Mouse (Mus musculus) neural tube, embryonic 14.5 days (tissue): Measurements from ENCODE around the gene Hist1h2bb. TPM values are rescaled to one million over a fixed set of nuclear protein-coding genes. Genes with fewer than 3 reads are reported as not detected.
A peak's percentile ranks its signal among the peaks of the same experiment; 100 is the strongest.
"Not testable (repeated sequence)": the region's sequence is repeated elsewhere in the genome, so short reads cannot be mapped to it uniquely, and the experiment has no call there.

Experiments used
- ATAC-seq: fragments of 200-750 bp; cut with Nextera tagmentation; 2 replicates; pipeline ENCODE4 v1.8.0; 2017; ENCODE audit warnings: low read depth, mild to moderate bottlenecking, moderate TSS enrichment, moderate library complexity
- H3K27ac ChIP-seq: fragments of 300-500 bp; sonication (generic); 2 replicates; pipeline ENCODE4 v1.5.1; 2014; ENCODE audit warnings: low read depth, mild to moderate bottlenecking, control low read depth, low read length, moderate library complexity, mixed read lengths
- H3K27me3 ChIP-seq: fragments of 300-500 bp; sonication (generic); 2 replicates; pipeline ENCODE4 v1.6.1; 2014; ENCODE audit warnings: low read length; ENCODE audit not compliant: control insufficient read depth, insufficient read depth
- H3K36me3 ChIP-seq: fragments of 300-500 bp; sonication (generic); 2 replicates; pipeline ENCODE4 v1.6.1; 2014; ENCODE audit warnings: low read length, mixed read lengths; ENCODE audit not compliant: control insufficient read depth, insufficient read depth
- H3K4me1 ChIP-seq: fragments of 300-500 bp; sonication (generic); 2 replicates; pipeline ENCODE4 v1.6.1; 2014; ENCODE audit warnings: low read length; ENCODE audit not compliant: control insufficient read depth, insufficient read depth
- H3K4me2 ChIP-seq: fragments of 300-500 bp; sonication (generic); 2 replicates; pipeline ENCODE4 v1.6.1; 2014; ENCODE audit warnings: mild to moderate bottlenecking, low read depth, low read length, control low read depth
- H3K4me3 ChIP-seq: fragments of 300-500 bp; sonication (generic); 2 replicates; pipeline ENCODE4 v1.5.1; 2014; ENCODE audit warnings: low read depth, low read length, control low read depth, mixed read lengths
- H3K9ac ChIP-seq: fragments of 300-500 bp; sonication (generic); replicated peaks from 2 replicates; pipeline ENCODE4 v1.6.1; 2014; ENCODE audit warnings: low read depth, mild to moderate bottlenecking, control low read depth, low read length, mixed read lengths
- H3K9me3 ChIP-seq: fragments of 300-500 bp; sonication (generic); 2 replicates; pipeline ENCODE4 v1.6.1; 2016; ENCODE audit warnings: low read length; ENCODE audit not compliant: control insufficient read depth
- WGBS: fragments of 180-500 bp; shearing (Covaris S2); extraction: QIAGEN DNeasy Blood & Tissue Kit; methylation state at CpG from one replicate; pipeline ENCODE4 v1.1.7; 2014; 5-methylcytosine and 5-hydroxymethylcytosine counted together
- polyA plus RNA-seq: library from polyadenylated mRNA; unstranded; fragments of >200 nt; fragmentation: Nextera tagmentation; extraction: Ambion mirVana; gene quantifications from 2 replicates; pipeline ENCODE4 v1.2.1, GENCODE M21; 2014

The Hist1h2bb gene
- polyA plus RNA-seq, 1 experiment from 2014 or later, result not detected

DNA sequence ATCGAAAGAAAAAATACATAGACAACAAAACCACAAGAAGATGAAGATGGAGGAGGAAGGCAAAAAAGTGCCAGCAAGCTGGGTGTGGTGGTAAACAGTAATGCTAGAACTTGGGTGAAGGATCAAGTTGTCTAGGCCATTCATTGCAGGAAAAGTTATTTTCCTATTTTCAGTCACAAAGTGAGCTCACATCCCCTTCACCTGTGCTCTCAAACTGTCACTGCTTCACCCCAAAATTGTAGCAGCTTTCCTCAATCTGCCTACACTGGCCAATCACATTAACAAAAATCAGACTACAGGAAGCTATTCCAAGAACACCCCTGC is 13.3 kb downstream of the Hist1h2bb start:
- no peak overlapping the region for H3K27ac ChIP-seq
- no peak overlapping the region for H3K4me3 ChIP-seq

DNA sequence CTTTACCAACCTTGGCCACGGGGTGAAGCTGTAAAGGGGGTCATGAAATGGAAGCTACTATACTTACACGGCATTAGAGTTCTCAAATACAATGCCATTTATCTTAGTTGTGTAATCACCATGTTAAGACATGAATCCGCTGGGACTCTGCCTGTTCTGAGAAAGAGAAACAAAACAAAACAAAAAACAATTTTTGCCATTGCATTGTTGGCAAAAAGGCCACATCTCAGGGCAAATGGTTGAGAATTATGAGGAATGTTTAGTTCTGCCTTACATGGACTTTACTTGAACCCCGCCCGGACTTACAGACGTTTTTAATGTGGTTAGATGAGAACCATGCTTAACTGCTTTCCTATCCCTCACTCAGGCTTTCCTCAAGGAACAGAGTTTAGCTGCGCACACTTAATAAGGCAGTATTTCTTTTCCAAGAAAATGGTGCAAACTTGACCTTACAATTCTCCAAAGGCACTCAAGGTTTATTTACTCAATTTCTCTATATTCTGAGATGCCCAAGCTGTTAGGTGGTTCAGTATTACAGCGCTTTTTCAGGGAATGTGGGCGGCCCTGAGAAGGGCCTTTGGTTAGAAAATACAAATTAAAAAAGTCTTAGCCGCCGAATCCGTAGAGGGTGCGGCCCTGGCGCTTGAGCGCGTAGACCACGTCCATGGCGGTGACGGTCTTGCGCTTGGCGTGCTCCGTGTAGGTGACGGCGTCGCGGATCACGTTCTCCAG is 13.9 kb downstream of the Hist1h2bb start:
- H3K4me3 ChIP-seq, result peak overlapping the region; percentile 38
- no peaks in the 10 kb centered on the region for H3K9me3 ChIP-seq
- no peaks in the 10 kb centered on the region for H3K27me3 ChIP-seq
- H3K9ac ChIP-seq, result peak overlapping the region; percentile 50
- peak; percentile 12; the same call in 1 of the 2 replicates for ATAC-seq
- no peaks in the 10 kb centered on the region for H3K36me3 ChIP-seq
- H3K4me2 ChIP-seq, result peak overlapping the region; percentile 59
- H3K4me1 ChIP-seq, result peaks cover 7% of the 10 kb centered on the region
- 2% methylated on average over 16 of the region's 27 CpGs for WGBS
- H3K27ac ChIP-seq, result peak overlapping the region; percentile 79

More for the DNA sequence above, 13.3 kb downstream of the Hist1h2bb start:
- no peak for ATAC-seq
- WGBS, result 67% methylated on average over 1 of the region's 1 CpGs
- Histone ChIP-seq H3K4me1 (peaks cover 7% of the 10 kb centered on the region), H3K36me3 (no peaks in the 10 kb centered on the region), H3K9ac (no peak overlapping the region), H3K9me3 (no peaks in the 10 kb centered on the region), H3K4me2 (peak overlapping the region; percentile 59; the same call in 1 of the 2 replicates), H3K27me3 (no peaks in the 10 kb centered on the region)

DNA sequence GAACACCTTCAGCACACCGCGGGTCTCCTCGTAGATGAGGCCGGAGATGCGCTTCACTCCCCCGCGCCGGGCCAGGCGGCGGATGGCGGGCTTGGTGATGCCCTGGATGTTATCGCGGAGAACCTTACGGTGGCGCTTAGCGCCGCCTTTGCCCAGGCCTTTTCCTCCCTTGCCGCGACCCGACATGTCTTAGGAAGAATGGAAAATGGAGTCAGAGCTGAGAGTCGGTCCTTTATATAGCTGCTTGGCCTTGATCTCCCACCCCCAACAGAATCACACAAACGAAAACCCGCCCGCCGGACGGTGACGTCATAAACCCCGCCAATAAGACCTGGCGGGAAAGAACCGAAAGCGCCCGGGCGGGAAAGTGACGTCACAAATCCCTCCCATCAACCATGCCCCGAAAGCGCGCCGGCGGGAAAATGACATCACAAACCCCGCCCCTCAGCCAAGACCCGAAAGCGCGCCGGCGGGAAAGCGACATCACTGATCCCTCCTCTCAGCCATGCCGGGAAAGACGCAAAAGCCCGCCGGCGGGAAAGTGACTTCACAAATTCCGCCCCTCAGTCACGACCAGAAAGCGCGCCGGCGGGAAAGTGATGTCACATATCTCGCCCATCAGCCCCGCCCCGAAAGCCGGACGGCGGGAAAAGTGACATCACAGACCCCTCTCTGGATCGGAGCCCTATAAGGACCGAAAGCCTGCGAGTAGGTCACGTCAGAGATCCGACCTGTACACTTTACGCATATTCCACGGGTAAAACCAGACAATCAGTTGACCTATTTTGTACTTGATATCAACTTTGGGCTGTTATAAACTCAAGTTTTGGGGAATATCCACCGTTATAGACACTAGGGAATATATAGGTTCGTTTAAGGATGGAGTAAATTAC is 14.7 kb downstream of the Hist1h2bb start, which contains the start of gene Hist1h4a:
Hist1h4a (minus strand) TSS at position 259 of the 893 bp plus-strand sequence.
- no peaks in the 10 kb centered on the region for H3K36me3 ChIP-seq
- H3K4me2 ChIP-seq, result peak within 1 kb of the TSS; percentile 59
- H3K27me3 ChIP-seq, result no peaks in the 10 kb centered on the region
- no peaks in the 10 kb centered on the region for H3K9me3 ChIP-seq
- peaks cover 7% of the 10 kb centered on the region for H3K4me1 ChIP-seq
- peak within 1 kb of the TSS; percentile 38 for H3K4me3 ChIP-seq
- ATAC-seq, result peak; percentile 82
- peak within 1 kb of the TSS; percentile 50 for H3K9ac ChIP-seq
- under 1% methylated on average over 67 of the region's 72 CpGs for WGBS
- peak within 1 kb of the TSS; percentile 79 for H3K27ac ChIP-seq

- H3K4me2 ChIP-seq, result peak within 1 kb of the TSS; percentile 59
- H3K27ac ChIP-seq, result peak within 1 kb of the TSS; percentile 79
- H3K36me3 ChIP-seq, H3K27me3 ChIP-seq, H3K4me1 ChIP-seq, H3K9me3 ChIP-seq, H3K9ac ChIP-seq: not testable (repeated sequence)
- under 1% methylated on average over 27 of the region's 52 CpGs for WGBS
- peak; percentile 60 for ATAC-seq
- peak within 1 kb of the TSS; percentile 45 for H3K4me3 ChIP-seq
Observed at GRCm38 (mm10) chr13:23761871-23762821, 15.6 kb downstream of the Hist1h2bb start, which contains the start of gene Hist1h3a. TSS of gene Hist1h3a (minus strand) at chr13:23762386.

DNA sequence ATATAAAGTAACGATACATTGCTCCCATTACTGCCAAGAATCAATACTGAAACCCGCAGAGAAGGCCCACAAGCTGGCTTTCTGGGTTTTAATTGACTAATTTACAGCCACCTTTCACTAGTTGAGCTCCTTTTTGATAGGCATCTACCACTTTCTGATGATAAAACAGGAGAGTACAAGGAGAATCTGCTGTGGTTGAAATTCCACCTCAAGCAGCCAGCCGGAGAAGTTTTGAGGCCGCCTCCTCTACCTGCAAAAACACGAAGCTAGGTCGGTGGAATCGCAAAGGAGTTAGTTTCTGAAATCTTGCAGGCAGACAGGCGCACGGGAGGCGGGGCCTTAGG is 16.7 kb downstream of the Hist1h2bb start:
- under 1% methylated on average over 10 of the region's 10 CpGs for WGBS
- no peaks in the 10 kb centered on the region for H3K9me3 ChIP-seq
- peak overlapping the region; percentile 6; the same call in 1 of the 2 replicates for H3K27ac ChIP-seq
- H3K4me3 ChIP-seq, result peak overlapping the region; percentile 45
- H3K27me3 ChIP-seq, result no peaks in the 10 kb centered on the region
- peaks cover 7% of the 10 kb centered on the region for H3K4me1 ChIP-seq
- no peaks in the 10 kb centered on the region for H3K36me3 ChIP-seq
- ATAC-seq, result no peak
- H3K4me2 ChIP-seq, result peak overlapping the region; percentile 59
- H3K9ac ChIP-seq, result peak overlapping the region; percentile 51; the same call in 1 of the 2 replicates

GRCm38 (mm10) chr13:23763586-23764323 is 17.2 kb downstream of the Hist1h2bb start, which contains the start of gene Hist1h1a:
TSS of gene Hist1h1a (plus strand) at chr13:23763666.
- H3K27me3 ChIP-seq, result no peaks in the 10 kb centered on the region
- H3K27ac ChIP-seq, result peak within 1 kb of the TSS; percentile 63; the same call in 1 of the 2 replicates
- no peaks in the 10 kb centered on the region for H3K36me3 ChIP-seq
- peak; percentile 78 for ATAC-seq
- H3K4me1 ChIP-seq, result peaks cover 7% of the 10 kb centered on the region
- 3% methylated on average over 34 of the region's 34 CpGs for WGBS
- H3K4me3 ChIP-seq, result peak within 1 kb of the TSS; percentile 45
- H3K9ac ChIP-seq, result peak within 1 kb of the TSS; percentile 51
- H3K4me2 ChIP-seq, result peak within 1 kb of the TSS; percentile 59
- no peaks in the 10 kb centered on the region for H3K9me3 ChIP-seq

- Histone ChIP-seq H3K4me2 (peak overlapping the region; percentile 59), H3K27ac (no peak overlapping the region), H3K9me3 (no peaks in the 10 kb centered on the region), H3K27me3 (no peaks in the 10 kb centered on the region), H3K36me3 (no peaks in the 10 kb centered on the region), H3K9ac (peak overlapping the region; percentile 51), H3K4me1 (peaks cover 7% of the 10 kb centered on the region), H3K4me3 (peak overlapping the region; percentile 45)
- ATAC-seq, result no peak
- 37% methylated on average over 12 of the region's 12 CpGs for WGBS
Observed at GRCm38 (mm10) chr13:23764324-23765171, 18.0 kb downstream of the Hist1h2bb start.
